Mouse (Mus musculus) stomach, embryonic 14.5 days (tissue): ENCODE results near the gene Slc22a14. TPM values are rescaled to one million over a fixed set of nuclear protein-coding genes. Genes with fewer than 3 reads are reported as not detected.
"Not testable (repeated sequence)": the region's sequence is repeated elsewhere in the genome, so short reads cannot be mapped to it uniquely, and the experiment has no call there.

ENCODE experiments used
- ATAC-seq: fragments of 200-750 bp; cut with Nextera tagmentation; 2 replicates; pipeline ENCODE4 v1.8.0; 2017; ENCODE audit warnings: low read depth, moderate TSS enrichment; ENCODE audit not compliant: insufficient number of reproducible peaks, insufficient read depth, low FRiP score
- H3K27ac ChIP-seq: fragments of 300-500 bp; sonication (generic); 2 replicates; pipeline ENCODE4 v1.5.1; 2014; ENCODE audit warnings: mild to moderate bottlenecking, low read length, moderate library complexity, mixed read lengths
- H3K27me3 ChIP-seq: fragments of 300-500 bp; sonication (generic); 2 replicates; pipeline ENCODE4 v1.6.1; 2014; ENCODE audit warnings: low read length, control low read depth, mixed read lengths; ENCODE audit not compliant: control insufficient read depth, insufficient read depth
- H3K36me3 ChIP-seq: fragments of 300-500 bp; sonication (generic); 2 replicates; pipeline ENCODE4 v1.6.1; 2014; ENCODE audit warnings: mild to moderate bottlenecking, control low read depth, low read length, moderate library complexity, mixed read lengths; ENCODE audit not compliant: control insufficient read depth, insufficient read depth
- H3K4me1 ChIP-seq: fragments of 300-500 bp; sonication (generic); 2 replicates; pipeline ENCODE4 v1.6.1; 2014; ENCODE audit warnings: low read length, control low read depth, mixed read lengths; ENCODE audit not compliant: control insufficient read depth, insufficient read depth
- H3K4me2 ChIP-seq: fragments of 300-500 bp; sonication (generic); replicated peaks from 2 replicates; pipeline ENCODE4 v1.6.1; 2014; ENCODE audit warnings: low read depth, low read length, control low read depth
- H3K4me3 ChIP-seq: fragments of 300-500 bp; sonication (generic); 2 replicates; pipeline ENCODE4 v1.5.1; 2014; ENCODE audit warnings: low read depth, low read length, control low read depth
- H3K9ac ChIP-seq: fragments of 300-500 bp; sonication (generic); replicated peaks from 2 replicates; pipeline ENCODE4 v1.6.1; 2014; ENCODE audit warnings: low read depth, mild to moderate bottlenecking, control low read depth, low read length, moderate library complexity, mixed read lengths
- H3K9me3 ChIP-seq: fragments of 300-500 bp; sonication (generic); 2 replicates; pipeline ENCODE4 v1.6.1; 2016; ENCODE audit warnings: low read depth, low read length, control low read depth; ENCODE audit not compliant: control insufficient read depth
- WGBS: fragments of 180-500 bp; shearing (Covaris S2); extraction: QIAGEN DNeasy Blood & Tissue Kit; methylation state at CpG from one replicate; pipeline ENCODE4 v1.1.7; 2014; 5-methylcytosine and 5-hydroxymethylcytosine counted together
- polyA plus RNA-seq: library from polyadenylated mRNA; unstranded; fragments of >200 nt; fragmentation: Nextera tagmentation; extraction: Ambion mirVana; gene quantifications from 2 replicates; pipeline ENCODE4 v1.2.1, GENCODE M21; 2014

The Slc22a14 gene
- polyA plus RNA-seq, 1 experiment from 2014 or later, result not detected

- ATAC-seq, result no peak
- H3K4me3 ChIP-seq, result no peak overlapping the region
- no peaks in the 10 kb centered on the region for H3K27me3 ChIP-seq
- H3K9ac ChIP-seq, result no peak overlapping the region
- WGBS, result 90% methylated on average over 4 of the region's 4 CpGs
- no peak overlapping the region for H3K4me2 ChIP-seq
- H3K27ac ChIP-seq, result no peak overlapping the region
- no peaks in the 10 kb centered on the region for H3K4me1 ChIP-seq
- peaks cover 18% of the 10 kb centered on the region; the same call in 1 of the 2 replicates for H3K36me3 ChIP-seq
- no peaks in the 10 kb centered on the region for H3K9me3 ChIP-seq
Observed at GRCm38 (mm10) chr9:119238796-119239195, 126.6 kb downstream of the Slc22a14 start.

GRCm38 (mm10) chr9:119231552-119231951, 133.8 kb downstream of the Slc22a14 start:
- H3K9ac ChIP-seq, result no peak overlapping the region
- H3K27ac ChIP-seq, result no peak overlapping the region
- H3K36me3 ChIP-seq, result no peaks in the 10 kb centered on the region
- H3K4me1 ChIP-seq, result no peaks in the 10 kb centered on the region
- H3K4me2 ChIP-seq, result no peak overlapping the region
- no peak for ATAC-seq
- no peaks in the 10 kb centered on the region for H3K27me3 ChIP-seq
- WGBS, result 82% methylated on average over 7 of the region's 7 CpGs
- H3K4me3 ChIP-seq, result no peak overlapping the region
- H3K9me3 ChIP-seq, result no peaks in the 10 kb centered on the region

- no peak for ATAC-seq
- H3K9ac ChIP-seq, result no peak overlapping the region
- H3K27me3 ChIP-seq, result no peaks in the 10 kb centered on the region
- no peak overlapping the region for H3K4me2 ChIP-seq
- no peaks in the 10 kb centered on the region; the same call in 1 of the 2 replicates for H3K36me3 ChIP-seq
- H3K4me1 ChIP-seq, result no peaks in the 10 kb centered on the region
- H3K27ac ChIP-seq, result no peak overlapping the region
- 80% methylated on average over 2 of the region's 2 CpGs for WGBS
- H3K4me3 ChIP-seq, result no peak overlapping the region
- no peaks in the 10 kb centered on the region for H3K9me3 ChIP-seq
Observed at GRCm38 (mm10) chr9:119230829-119231228, 134.5 kb downstream of the Slc22a14 start.

GRCm38 (mm10) chr9:119220249-119220648, 145.1 kb downstream of the Slc22a14 start:
- no peak for ATAC-seq

GRCm38 (mm10) chr9:119219667-119220066, 145.7 kb downstream of the Slc22a14 start:
- Histone ChIP-seq H3K9me3 (no peaks in the 10 kb centered on the region), H3K4me3 (no peak overlapping the region), H3K4me2 (no peak overlapping the region), H3K27ac (no peak overlapping the region), H3K27me3 (no peaks in the 10 kb centered on the region), H3K9ac (no peak overlapping the region), H3K4me1 (no peaks in the 10 kb centered on the region), H3K36me3 (no peaks in the 10 kb centered on the region; the same call in 1 of the 2 replicates)
- ATAC-seq, result no peak
- WGBS, result 80% methylated on average over 2 of the region's 2 CpGs

More at GRCm38 (mm10) chr9:119220249-119220648, 145.1 kb downstream of the Slc22a14 start:
- H3K4me2 ChIP-seq, result no peak overlapping the region
- no peaks in the 10 kb centered on the region for H3K9me3 ChIP-seq
- no peak overlapping the region for H3K4me3 ChIP-seq
- 76% methylated on average over 4 of the region's 4 CpGs for WGBS
- H3K9ac ChIP-seq, result no peak overlapping the region
- H3K36me3 ChIP-seq, result no peaks in the 10 kb centered on the region; the same call in 1 of the 2 replicates
- H3K27me3 ChIP-seq, result no peaks in the 10 kb centered on the region
- H3K27ac ChIP-seq, result no peak overlapping the region
- no peaks in the 10 kb centered on the region for H3K4me1 ChIP-seq

- H3K9me3 ChIP-seq, H3K4me1 ChIP-seq, H3K9ac ChIP-seq, H3K27me3 ChIP-seq, H3K4me2 ChIP-seq, H3K4me3 ChIP-seq, H3K36me3 ChIP-seq, ATAC-seq, H3K27ac ChIP-seq: not testable (repeated sequence)
- WGBS, result 59% methylated on average over 2 of the region's 2 CpGs
Observed at GRCm38 (mm10) chr9:119215341-119215740, 150.0 kb downstream of the Slc22a14 start.

GRCm38 (mm10) chr9:119214601-119215000, 150.8 kb downstream of the Slc22a14 start:
- ATAC-seq, result no peak

GRCm38 (mm10) chr9:119212996-119213395, 152.4 kb downstream of the Slc22a14 start:
- Histone ChIP-seq H3K4me2 (no peak overlapping the region), H3K27ac (no peak overlapping the region), H3K9ac (no peak overlapping the region), H3K4me3 (no peak overlapping the region), H3K9me3 (no peaks in the 10 kb centered on the region), H3K27me3 (no peaks in the 10 kb centered on the region), H3K4me1 (no peaks in the 10 kb centered on the region), H3K36me3 (no peaks in the 10 kb centered on the region)
- 77% methylated on average over 8 of the region's 8 CpGs for WGBS
- ATAC-seq, result no peak

More at GRCm38 (mm10) chr9:119214601-119215000, 150.8 kb downstream of the Slc22a14 start:
- H3K27ac ChIP-seq, result no peak overlapping the region
- H3K36me3 ChIP-seq, result no peaks in the 10 kb centered on the region
- no peaks in the 10 kb centered on the region for H3K27me3 ChIP-seq
- no peaks in the 10 kb centered on the region for H3K4me1 ChIP-seq
- no peak overlapping the region for H3K4me3 ChIP-seq
- 88% methylated on average over 6 of the region's 6 CpGs for WGBS
- no peak overlapping the region for H3K9ac ChIP-seq
- H3K9me3 ChIP-seq, result no peaks in the 10 kb centered on the region
- no peak overlapping the region for H3K4me2 ChIP-seq

- no peak within 1 kb of the TSS for H3K4me2 ChIP-seq
- no peaks in the 10 kb centered on the region for H3K36me3 ChIP-seq
- H3K9me3 ChIP-seq, result peaks cover 3% of the 10 kb centered on the region; the same call in 1 of the 2 replicates
- no peaks in the 10 kb centered on the region for H3K4me1 ChIP-seq
- no peak within 1 kb of the TSS for H3K27ac ChIP-seq
- H3K9ac ChIP-seq, result no peak within 1 kb of the TSS
- H3K27me3 ChIP-seq, result no peaks in the 10 kb centered on the region
- ATAC-seq, result no peak
- 93% methylated on average over 4 of the region's 4 CpGs for WGBS
- no peak within 1 kb of the TSS for H3K4me3 ChIP-seq
Observed at GRCm38 (mm10) chr9:119208998-119209397, 156.4 kb downstream of the Slc22a14 start, which contains the start of gene Slc22a13. Slc22a13 (minus strand) TSS chr9:119209098.
